Mouse (Mus musculus) cerebellum, postnatal 36 days (tissue): ENCODE data around the gene Kremen2.
A peak's percentile ranks its signal among the peaks of the same experiment; 100 is the strongest.

Source experiments
- DNase-seq, 2 experiments: peaks; one replicate each; pipeline ENCODE4 v3.0.0; 2021 to 2022; ENCODE audit warnings: mixed read lengths in 2 of 2

Kremen2 gene

DNA sequence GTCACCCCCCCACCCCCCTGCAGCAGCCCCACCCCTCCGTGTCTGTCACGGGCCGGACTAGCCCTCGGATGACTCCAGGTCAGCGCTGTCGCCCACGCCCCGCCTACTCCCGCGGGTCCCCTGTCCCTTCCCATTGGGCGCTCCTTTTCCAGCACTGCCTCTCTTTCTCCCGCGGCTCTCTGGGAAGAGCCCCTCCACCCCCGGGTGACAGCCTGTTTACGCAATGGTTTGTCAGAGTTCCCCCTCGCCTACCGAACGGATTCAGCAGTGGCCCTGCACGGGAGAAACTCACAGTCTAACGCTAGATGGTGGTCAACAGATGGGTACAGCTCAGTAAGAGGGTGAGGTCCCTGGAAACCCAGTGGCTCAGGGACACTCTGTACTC lies 18.9 kb downstream of the Kremen2 start:
- DNase-seq = peak; percentile 47 to 66

DNA sequence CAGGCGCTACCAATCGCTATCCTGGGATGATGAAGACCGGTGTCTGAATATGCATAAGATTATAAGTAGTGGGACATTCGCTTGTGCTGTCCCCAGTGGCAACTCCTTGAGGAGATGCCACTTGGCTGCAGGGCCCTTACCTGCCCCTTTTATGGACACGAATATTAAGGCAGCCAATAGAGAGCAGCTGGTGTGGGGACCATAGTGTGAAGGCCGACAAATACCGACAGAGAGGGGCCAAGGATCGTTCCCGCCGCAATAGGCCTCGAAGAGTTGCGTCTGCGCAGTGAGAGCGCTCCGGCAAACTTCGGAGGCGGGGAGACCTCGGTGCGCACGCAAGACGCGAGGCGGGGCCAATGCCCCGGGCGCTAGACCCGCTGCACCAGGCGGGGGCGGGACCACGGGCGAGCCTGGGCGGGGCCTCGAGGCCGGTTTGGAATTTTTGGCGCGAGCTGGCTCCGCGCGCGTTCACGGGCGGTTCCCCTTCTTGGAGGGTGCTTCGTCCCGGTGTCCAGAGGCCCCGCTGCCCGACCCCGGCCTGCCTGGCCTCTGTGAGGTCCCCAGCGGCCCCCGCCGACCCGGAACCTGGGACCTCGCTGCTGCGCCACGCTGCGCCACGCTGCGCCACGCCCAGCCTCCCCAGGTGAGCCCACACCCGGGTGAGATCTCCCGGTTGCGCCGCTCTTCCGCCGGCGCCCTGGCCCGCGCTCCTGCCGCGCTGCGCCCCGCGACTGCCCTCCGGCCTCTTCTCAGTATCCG lies 19.5 kb downstream of the Kremen2 start, which contains the start of gene Pkmyt1:
Pkmyt1 (plus strand) TSS at position 338 of the 759 bp plus-strand sequence.
- peak; percentile 91 to 95 for DNase-seq

GRCm38 (mm10) chr17:23725477-23725876 lies 20.2 kb downstream of the Kremen2 start:
- DNase-seq = no peak

GRCm38 (mm10) chr17:23722376-23723125 lies 23.1 kb downstream of the Kremen2 start, which contains the start of gene 1520401A03Rik:
1520401A03Rik (minus strand) TSS chr17:23722783.
- no peak for DNase-seq

GRCm38 (mm10) chr17:23721886-23722285 lies 23.7 kb downstream of the Kremen2 start:
- no peak for DNase-seq

DNA sequence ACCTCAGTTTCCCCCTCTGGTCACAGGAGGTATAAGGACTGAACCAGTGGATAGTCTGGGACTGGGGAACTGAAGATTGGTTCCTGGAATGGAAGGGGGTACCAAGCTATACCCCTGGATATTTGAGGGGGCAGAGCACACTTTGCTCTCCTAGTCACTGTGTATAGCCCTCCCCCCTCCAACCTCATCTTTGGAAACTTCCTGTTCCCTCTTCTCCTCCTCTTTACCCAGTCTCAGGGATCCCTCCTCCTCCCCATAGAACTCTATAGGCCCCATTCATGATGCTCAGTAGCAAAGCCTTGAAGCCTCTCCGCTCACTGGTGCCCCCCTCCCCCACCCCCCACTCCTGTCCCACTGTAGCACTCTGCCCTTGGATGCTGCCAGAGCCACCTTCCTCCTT lies 26.2 kb downstream of the Kremen2 start:
- no peak for DNase-seq

- no peak for DNase-seq
Measured at GRCm38 (mm10) chr17:23717003-23717402, 28.6 kb downstream of the Kremen2 start.

DNA sequence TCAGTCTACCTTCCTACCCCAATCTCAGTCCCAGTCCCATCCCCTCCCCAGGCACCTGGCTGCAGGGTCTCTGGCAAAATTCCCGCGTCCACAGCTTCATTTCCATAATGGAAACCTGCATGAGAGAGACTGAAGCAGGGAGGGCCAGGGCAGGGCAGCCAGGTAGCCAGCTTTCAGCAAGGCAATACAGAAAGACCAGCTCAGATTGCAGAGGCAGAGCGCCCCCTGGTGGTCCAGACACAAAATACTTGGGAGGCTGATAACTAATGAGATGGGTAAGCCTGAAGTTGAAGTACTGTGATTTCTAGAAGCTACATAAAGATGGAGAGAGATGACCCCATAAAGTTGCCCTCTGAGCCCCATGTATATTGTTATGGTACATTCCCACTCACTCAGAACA lies 39.4 kb downstream of the Kremen2 start:
- peak; percentile 85 to 86 for DNase-seq

- no peak for DNase-seq
Measured at GRCm38 (mm10) chr17:23705525-23706104, 40.0 kb downstream of the Kremen2 start.

DNA sequence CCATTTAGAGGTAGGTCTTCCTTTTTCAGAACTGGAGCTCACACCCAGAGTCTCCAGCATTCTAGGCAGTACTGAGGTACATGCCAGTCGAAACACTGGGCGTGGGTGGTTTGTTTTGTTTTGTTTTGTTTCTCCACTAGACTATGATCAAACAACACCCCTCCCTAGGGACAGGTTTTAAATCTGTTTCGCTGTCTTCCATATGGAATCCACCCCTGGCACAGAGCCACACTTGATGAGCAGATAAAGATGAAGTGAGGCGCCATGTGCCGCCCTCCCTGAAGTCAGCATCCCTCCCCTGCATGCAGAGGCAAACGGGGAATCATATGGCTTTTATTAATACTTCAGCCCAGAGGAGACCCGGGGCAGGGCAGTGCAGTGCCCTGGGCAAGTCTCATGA lies 40.9 kb downstream of the Kremen2 start:
- no peak for DNase-seq

- no peak for DNase-seq
Measured at GRCm38 (mm10) chr17:23703301-23703700, 42.3 kb downstream of the Kremen2 start.

- DNase-seq = peak; percentile 95 to 96
Measured at GRCm38 (mm10) chr17:23700079-23700478, 45.6 kb downstream of the Kremen2 start.

DNA sequence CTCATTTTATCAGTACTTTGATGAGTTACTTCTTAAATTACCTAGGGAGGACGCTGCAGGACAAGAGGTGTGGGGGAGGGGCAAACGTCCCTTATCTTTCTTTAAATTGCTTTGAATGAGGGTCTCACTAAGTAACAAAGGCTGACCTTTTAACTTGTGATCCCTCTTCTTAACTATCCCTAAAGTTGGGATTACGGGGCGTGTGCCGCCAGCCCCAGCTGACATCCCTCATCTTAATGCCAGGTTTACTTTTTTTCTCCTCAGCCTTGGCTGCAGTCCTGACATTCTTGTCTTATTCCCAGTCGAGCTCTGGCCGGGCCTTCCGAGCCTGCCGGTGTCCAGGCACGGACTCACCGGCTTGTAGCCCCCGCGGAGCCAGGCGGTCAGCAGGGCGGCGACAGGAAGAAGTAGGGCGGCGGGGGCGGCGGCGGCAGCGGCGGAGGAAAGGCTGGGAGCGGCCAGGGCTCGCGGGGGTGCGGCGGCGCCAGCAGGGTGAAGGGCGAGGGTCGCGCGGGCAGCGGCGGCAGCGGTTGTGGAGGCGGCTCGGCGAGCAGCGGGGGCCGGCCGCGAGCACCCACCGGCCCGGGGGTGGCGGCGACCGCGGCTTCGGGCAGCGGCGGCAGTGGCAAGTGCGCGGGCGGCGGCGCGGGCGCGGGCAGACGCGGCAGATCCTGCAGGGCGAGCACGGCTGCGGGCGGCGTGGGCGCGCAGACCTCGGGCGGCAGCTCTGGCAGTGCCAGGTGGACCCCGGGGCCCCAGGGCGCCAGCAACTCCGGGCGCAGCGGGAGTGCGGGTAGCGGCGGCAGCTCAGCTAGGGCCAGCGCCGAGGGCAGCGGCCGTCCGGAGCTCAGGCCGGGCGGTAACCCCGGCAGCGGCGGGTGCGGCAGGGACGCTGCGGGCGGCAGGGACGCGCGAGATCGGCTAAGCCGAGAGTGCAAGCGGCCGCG lies 46.2 kb downstream of the Kremen2 start:
- DNase-seq = peak; percentile 58 to 69

DNA sequence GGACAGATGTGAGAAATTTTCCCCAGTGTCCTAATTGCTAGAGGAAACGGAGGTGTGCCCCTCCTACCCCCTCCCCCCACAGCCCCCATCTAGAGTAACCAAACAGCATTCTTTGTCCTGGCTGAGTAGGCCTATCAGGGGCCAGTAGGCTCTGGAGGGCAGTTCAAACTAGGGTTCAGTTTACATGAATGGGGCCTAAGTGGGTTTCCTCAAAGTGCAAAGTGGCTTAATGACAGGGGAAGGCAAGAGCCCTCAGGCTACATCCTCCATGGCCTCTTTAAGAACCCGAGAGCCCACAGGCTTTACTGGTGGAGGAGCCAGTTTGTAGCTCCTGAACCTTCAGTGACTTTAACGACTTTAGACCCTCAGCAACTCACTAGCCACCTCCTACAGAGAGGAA lies 49.8 kb downstream of the Kremen2 start:
- DNase-seq = no peak

DNA sequence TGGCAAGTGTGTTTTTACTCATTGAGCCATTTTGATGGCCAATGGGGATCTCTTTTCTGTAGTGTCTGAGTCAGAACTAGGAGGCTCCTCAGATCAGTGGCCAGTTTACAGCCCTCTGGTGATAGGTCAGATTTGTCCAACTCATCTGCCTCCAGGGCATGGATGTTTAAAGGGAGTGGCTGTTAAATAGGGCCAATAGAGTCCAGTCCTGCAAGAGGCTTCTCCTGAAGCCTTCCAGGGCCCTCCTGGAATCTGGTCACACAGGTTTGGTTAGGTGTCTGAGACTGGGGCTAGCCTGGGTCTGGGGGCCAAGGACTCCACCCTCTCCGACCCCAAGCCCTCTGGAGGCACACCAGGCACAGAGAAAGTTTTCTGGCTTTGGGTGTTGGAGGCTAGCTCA lies 51.1 kb downstream of the Kremen2 start:
- DNase-seq = no peak
